Mouse (Mus musculus): ENCODE measurements around the gene Ccdc40. TPM values are rescaled to one million over a fixed set of nuclear protein-coding genes. Genes with fewer than 3 reads are reported as not detected.
"Not testable (repeated sequence)": the region's sequence is repeated elsewhere in the genome, so short reads cannot be mapped to it uniquely, and the experiment has no call there.

Gene Ccdc40
- polyA plus RNA-seq, 2 experiments from 2014 or later: 1.0 to 2.0 TPM

- ATAC-seq: no peak
Measured at GRCm38 (mm10) chr11:119237007-119237406, 8.6 kb downstream of the Ccdc40 start.

GRCm38 (mm10) chr11:119237568-119238304 lies 9.4 kb downstream of the Ccdc40 start:
- ATAC-seq: peak; percentile 66

GRCm38 (mm10) chr11:119238305-119238721 lies 9.9 kb downstream of the Ccdc40 start:
- peak; percentile 91 for ATAC-seq

GRCm38 (mm10) chr11:119239480-119239879 lies 11.1 kb downstream of the Ccdc40 start:
- ATAC-seq: no peak

GRCm38 (mm10) chr11:119245543-119245942 lies 17.2 kb downstream of the Ccdc40 start:
- ATAC-seq: not testable (repeated sequence)

GRCm38 (mm10) chr11:119249011-119249410 lies 20.6 kb downstream of the Ccdc40 start:
- no peak for ATAC-seq

- ATAC-seq: no peak
Measured at GRCm38 (mm10) chr11:119250998-119251397, 22.6 kb downstream of the Ccdc40 start.

GRCm38 (mm10) chr11:119252854-119253541 lies 24.6 kb downstream of the Ccdc40 start:
- ATAC-seq: peak; percentile 77

GRCm38 (mm10) chr11:119256557-119256956 lies 28.2 kb downstream of the Ccdc40 start:
- not testable (repeated sequence) for ATAC-seq

GRCm38 (mm10) chr11:119258216-119258571 lies 29.8 kb downstream of the Ccdc40 start:
- ATAC-seq: no peak

- ATAC-seq: no peak
Measured at GRCm38 (mm10) chr11:119258572-119259322, 30.4 kb downstream of the Ccdc40 start.

GRCm38 (mm10) chr11:119259977-119260376 lies 31.6 kb downstream of the Ccdc40 start:
- no peak for ATAC-seq

GRCm38 (mm10) chr11:119264413-119264812 lies 36.0 kb downstream of the Ccdc40 start:
- no peak for ATAC-seq

GRCm38 (mm10) chr11:119265811-119266210 lies 37.4 kb downstream of the Ccdc40 start:
- no peak for ATAC-seq

- peak; percentile 48 for ATAC-seq
Measured at GRCm38 (mm10) chr11:119267241-119267674, 38.9 kb downstream of the Ccdc40 start.

GRCm38 (mm10) chr11:119267768-119268556 lies 39.6 kb downstream of the Ccdc40 start, which contains the start of gene Gaa:
Gene Gaa (plus strand): TSS chr11:119267887.
- peak; percentile 88 for ATAC-seq

GRCm38 (mm10) chr11:119268557-119269195 lies 40.3 kb downstream of the Ccdc40 start:
- ATAC-seq: no peak

GRCm38 (mm10) chr11:119272492-119272891 lies 44.1 kb downstream of the Ccdc40 start:
- not testable (repeated sequence) for ATAC-seq

GRCm38 (mm10) chr11:119273186-119273930 lies 45.0 kb downstream of the Ccdc40 start:
- no peak for ATAC-seq

- no peak for ATAC-seq
Measured at GRCm38 (mm10) chr11:119281030-119281429, 52.7 kb downstream of the Ccdc40 start.

All from activated CD4-positive, CD25-positive, alpha-beta regulatory T cell, adult 4 months (primary cell).